Mouse (Mus musculus): ENCODE data around the gene Mmp10. TPM values are rescaled to one million over a fixed set of nuclear protein-coding genes. Genes with fewer than 3 reads are reported as not detected.

Gene Mmp10
- not detected in 2 replicates for polyA plus RNA-seq (2014; fragmentation: Nextera tagmentation; extraction: Ambion mirVana)

DNA sequence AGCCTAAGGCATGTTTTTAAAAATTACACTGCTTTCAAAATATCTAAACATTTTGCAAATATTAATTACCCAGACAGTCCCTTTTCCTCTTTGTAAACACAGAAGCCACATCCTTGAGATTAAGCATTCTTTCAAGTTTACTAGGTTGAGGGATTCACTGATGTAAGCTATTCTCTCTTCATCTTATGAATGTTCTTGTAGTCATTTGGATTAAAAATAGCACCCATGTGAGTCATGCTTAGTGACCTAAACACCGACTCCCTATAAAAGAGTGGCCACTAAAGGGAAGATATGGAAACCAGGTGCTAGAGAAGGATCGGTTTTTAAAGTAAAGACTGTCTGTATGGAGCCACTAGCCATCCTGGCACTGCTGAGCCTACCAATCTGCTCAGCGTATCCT is at the start of gene Mmp10:
Gene Mmp10, plus strand, starts transcription at position 302 of the 400 bp plus-strand sequence.
- no peak for ATAC-seq (ENCODE audit: low FRiP score)
- Histone ChIP-seq H3K27me3 (ENCODE audit: control insufficient read depth, insufficient read depth, low read length) (no peaks in the 10 kb centered on the region), H3K4me3 (ENCODE audit: low read depth, low read length) (no peak within 1 kb of the TSS), H3K4me2 (replicated peaks; ENCODE audit: low read depth, low read length) (no peak within 1 kb of the TSS), H3K9ac (ENCODE audit: low read depth, low read length) (no peak within 1 kb of the TSS), H3K27ac (ENCODE audit: low read depth, low read length) (no peak within 1 kb of the TSS), H3K9me3 (ENCODE audit: control insufficient read depth, low read length) (no peaks in the 10 kb centered on the region), H3K4me1 (replicated peaks; ENCODE audit: control insufficient read depth, insufficient read depth, low read length) (no peaks in the 10 kb centered on the region), H3K36me3 (ENCODE audit: control insufficient read depth, insufficient read depth, low read length) (no peaks in the 10 kb centered on the region)
- no peak for DNase-seq (ENCODE audit: low spot score)
- WGBS, result 94% methylated on average over 3 of the region's 3 CpGs

DNA sequence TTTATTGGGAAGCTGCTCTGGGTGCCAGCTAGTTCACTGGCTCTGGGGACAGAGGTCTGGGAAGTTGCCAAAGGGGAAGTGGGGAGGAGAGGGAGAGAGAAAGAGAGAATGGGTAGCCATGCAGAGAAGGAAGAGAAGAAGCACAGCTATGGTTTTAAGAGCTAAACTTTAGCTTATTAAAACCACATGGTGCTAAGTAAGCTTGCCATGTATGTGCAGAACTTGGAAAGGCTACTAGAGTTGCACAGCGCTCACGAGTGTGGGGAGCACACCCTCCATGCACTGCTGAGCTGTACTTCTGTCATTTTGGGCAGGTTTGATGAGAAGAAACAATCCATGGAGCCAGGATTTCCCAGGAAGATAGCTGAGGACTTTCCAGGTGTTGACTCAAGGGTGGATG is 48.9 kb upstream of the Mmp10 start:
- 73% methylated on average over 2 of the region's 2 CpGs for WGBS
- ATAC-seq (ENCODE audit: low FRiP score), result no peak
- H3K4me2 ChIP-seq (replicated peaks; ENCODE audit: low read depth, low read length), result no peak overlapping the region
- H3K4me1 ChIP-seq (replicated peaks; ENCODE audit: control insufficient read depth, insufficient read depth, low read length), result no peaks in the 10 kb centered on the region
- no peak overlapping the region for H3K4me3 ChIP-seq (ENCODE audit: low read depth, low read length)
- no peak overlapping the region for H3K27ac ChIP-seq (ENCODE audit: low read depth, low read length)
- no peak overlapping the region for H3K9ac ChIP-seq (ENCODE audit: low read depth, low read length)
- H3K9me3 ChIP-seq (ENCODE audit: control insufficient read depth, low read length), result no peaks in the 10 kb centered on the region
- no peak for DNase-seq (ENCODE audit: low spot score)
- H3K27me3 ChIP-seq (ENCODE audit: control insufficient read depth, insufficient read depth, low read length), result no peaks in the 10 kb centered on the region
- H3K36me3 ChIP-seq (ENCODE audit: control insufficient read depth, insufficient read depth, low read length), result no peaks in the 10 kb centered on the region

DNA sequence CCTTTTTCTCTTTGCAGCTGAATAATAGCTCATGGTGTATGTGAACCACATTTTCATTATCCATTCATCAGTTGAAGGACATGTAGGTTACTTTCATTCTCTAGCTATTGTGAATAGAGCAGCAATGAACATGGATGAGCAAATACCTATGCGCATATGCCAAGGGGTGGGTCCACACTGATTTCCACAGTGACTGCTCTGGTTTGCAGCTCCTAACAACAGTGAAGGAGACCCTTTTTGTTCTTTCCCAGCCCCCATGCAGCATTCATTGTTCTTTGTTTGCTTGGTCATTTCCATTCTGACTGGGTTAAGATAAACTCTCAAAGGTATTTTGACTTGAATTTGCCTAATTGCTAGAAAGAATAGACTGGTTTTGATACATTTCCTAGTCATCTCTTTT is 31.9 kb upstream of the Mmp10 start:
- no peaks in the 10 kb centered on the region for H3K36me3 ChIP-seq (ENCODE audit: control insufficient read depth, insufficient read depth, low read length)
- ATAC-seq (ENCODE audit: low FRiP score) (no peak), DNase-seq (ENCODE audit: low spot score) (no peak)
- H3K4me3 ChIP-seq (ENCODE audit: low read depth, low read length), result no peak overlapping the region
- H3K4me1 ChIP-seq (replicated peaks; ENCODE audit: control insufficient read depth, insufficient read depth, low read length), result no peaks in the 10 kb centered on the region
- H3K27ac ChIP-seq (ENCODE audit: low read depth, low read length), result no peak overlapping the region
- no peaks in the 10 kb centered on the region for H3K9me3 ChIP-seq (ENCODE audit: control insufficient read depth, low read length)
- H3K27me3 ChIP-seq (ENCODE audit: control insufficient read depth, insufficient read depth, low read length), result no peaks in the 10 kb centered on the region
- 84% methylated on average over 1 of the region's 1 CpGs for WGBS
- no peak overlapping the region for H3K9ac ChIP-seq (ENCODE audit: low read depth, low read length)
- no peak overlapping the region for H3K4me2 ChIP-seq (replicated peaks; ENCODE audit: low read depth, low read length)

DNA sequence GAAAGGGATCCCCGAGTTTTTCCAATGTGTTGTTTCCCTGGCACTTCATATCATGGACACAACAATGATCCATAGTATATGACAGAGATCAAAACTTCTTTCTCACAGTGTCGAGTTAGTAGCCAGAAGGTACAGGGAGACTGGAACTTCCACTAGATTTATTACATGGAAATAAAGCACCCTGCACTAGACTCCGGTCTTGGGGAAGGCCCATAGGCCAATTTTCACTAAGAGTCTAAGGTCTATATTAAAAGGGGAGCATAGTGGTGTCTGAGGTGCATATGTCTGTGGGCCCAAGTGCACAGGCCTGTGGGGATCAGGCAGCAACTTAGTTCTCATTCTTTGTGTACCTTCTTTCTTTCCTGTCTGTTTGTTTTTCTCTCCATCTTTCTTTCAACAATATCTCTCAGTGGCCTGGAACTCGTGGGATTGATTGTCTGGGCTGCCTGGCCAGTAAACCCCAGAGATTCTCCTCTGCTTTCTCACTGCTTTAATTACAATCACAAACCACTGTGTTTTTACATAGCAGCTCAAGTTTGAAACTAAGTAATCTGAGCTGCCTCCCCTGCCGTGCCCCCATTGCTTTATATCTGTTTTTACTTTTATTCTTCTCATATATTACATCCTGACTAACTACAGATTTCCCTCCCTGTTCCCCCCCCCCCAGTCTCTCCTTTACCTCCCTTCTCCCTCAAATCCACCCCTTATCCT is 18.3 kb upstream of the Mmp10 start:
- Histone ChIP-seq H3K4me2 (replicated peaks; ENCODE audit: low read depth, low read length) (no peak overlapping the region), H3K4me1 (replicated peaks; ENCODE audit: control insufficient read depth, insufficient read depth, low read length) (no peaks in the 10 kb centered on the region), H3K36me3 (ENCODE audit: control insufficient read depth, insufficient read depth, low read length) (no peaks in the 10 kb centered on the region), H3K4me3 (ENCODE audit: low read depth, low read length) (no peak overlapping the region), H3K9me3 (ENCODE audit: control insufficient read depth, low read length) (no peaks in the 10 kb centered on the region), H3K27ac (ENCODE audit: low read depth, low read length) (no peak overlapping the region), H3K9ac (ENCODE audit: low read depth, low read length) (no peak overlapping the region), H3K27me3 (ENCODE audit: control insufficient read depth, insufficient read depth, low read length) (no peaks in the 10 kb centered on the region)
- 64% methylated on average over 5 of the region's 5 CpGs for WGBS
- DNase-seq (ENCODE audit: low spot score) (no peak), ATAC-seq (ENCODE audit: low FRiP score) (no peak)

DNA sequence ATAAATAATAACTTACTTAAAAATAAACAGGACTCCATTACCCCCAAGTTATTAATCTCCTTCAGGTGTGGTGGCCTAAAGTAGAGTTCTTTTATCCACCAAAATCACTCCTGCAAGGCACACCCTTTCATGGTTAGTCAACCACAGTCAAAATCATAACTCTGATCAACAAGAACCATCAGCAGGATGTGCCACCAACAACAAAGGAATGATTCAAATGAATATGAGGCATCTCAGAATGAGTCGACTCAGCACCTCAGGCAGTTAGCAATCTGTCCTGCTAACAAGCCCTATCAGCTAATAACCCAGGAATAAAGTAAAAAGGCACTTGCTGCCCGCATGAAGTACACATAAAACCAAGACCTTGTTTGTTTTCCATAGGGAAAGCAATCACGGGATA is 1.0 kb upstream of the Mmp10 start:
- WGBS, result 90% methylated on average over 3 of the region's 3 CpGs
- H3K4me2 ChIP-seq (replicated peaks; ENCODE audit: low read depth, low read length), result no peak overlapping the region
- no peaks in the 10 kb centered on the region for H3K4me1 ChIP-seq (replicated peaks; ENCODE audit: control insufficient read depth, insufficient read depth, low read length)
- H3K4me3 ChIP-seq (ENCODE audit: low read depth, low read length), result no peak overlapping the region
- ATAC-seq (ENCODE audit: low FRiP score) (no peak), DNase-seq (ENCODE audit: low spot score) (no peak)
- H3K27ac ChIP-seq (ENCODE audit: low read depth, low read length), result no peak overlapping the region
- H3K27me3 ChIP-seq (ENCODE audit: control insufficient read depth, insufficient read depth, low read length), result no peaks in the 10 kb centered on the region
- H3K9me3 ChIP-seq (ENCODE audit: control insufficient read depth, low read length), result no peaks in the 10 kb centered on the region
- no peaks in the 10 kb centered on the region for H3K36me3 ChIP-seq (ENCODE audit: control insufficient read depth, insufficient read depth, low read length)
- H3K9ac ChIP-seq (ENCODE audit: low read depth, low read length), result no peak overlapping the region

DNA sequence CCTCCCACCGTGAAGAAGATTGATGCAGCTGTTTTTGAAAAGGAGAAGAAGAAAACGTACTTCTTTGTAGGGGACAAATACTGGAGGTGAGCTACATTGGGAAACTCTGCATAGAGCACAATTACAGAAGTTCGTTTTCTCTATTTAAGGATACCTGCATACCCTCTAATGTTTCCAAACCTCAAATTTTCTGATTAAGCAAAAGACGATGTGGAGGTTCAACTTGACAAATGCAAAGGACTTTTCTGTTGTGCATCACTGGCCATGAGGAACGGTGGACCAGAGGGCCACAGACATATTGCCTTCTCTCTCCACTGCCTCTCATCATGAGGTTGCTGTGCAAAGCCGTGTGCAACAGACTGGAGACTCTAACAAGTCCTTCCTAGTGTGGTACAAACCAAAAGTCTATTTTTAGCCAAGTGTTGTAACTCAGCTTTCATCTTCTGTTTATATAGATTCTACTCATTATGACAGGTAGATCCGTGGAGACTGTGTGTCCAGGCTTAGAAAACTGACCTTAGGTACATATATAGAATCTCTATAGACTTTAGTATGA is 5.2 kb downstream of the Mmp10 start:
- H3K4me3 ChIP-seq (ENCODE audit: low read depth, low read length), result no peak overlapping the region
- no peaks in the 10 kb centered on the region for H3K27me3 ChIP-seq (ENCODE audit: control insufficient read depth, insufficient read depth, low read length)
- H3K4me2 ChIP-seq (replicated peaks; ENCODE audit: low read depth, low read length), result no peak overlapping the region
- DNase-seq (ENCODE audit: low spot score) (no peak), ATAC-seq (ENCODE audit: low FRiP score) (no peak)
- H3K27ac ChIP-seq (ENCODE audit: low read depth, low read length), result no peak overlapping the region
- no peak overlapping the region for H3K9ac ChIP-seq (ENCODE audit: low read depth, low read length)
- no peaks in the 10 kb centered on the region for H3K4me1 ChIP-seq (replicated peaks; ENCODE audit: control insufficient read depth, insufficient read depth, low read length)
- H3K36me3 ChIP-seq (ENCODE audit: control insufficient read depth, insufficient read depth, low read length), result no peaks in the 10 kb centered on the region
- H3K9me3 ChIP-seq (ENCODE audit: control insufficient read depth, low read length), result no peaks in the 10 kb centered on the region
- WGBS, result 89% methylated on average over 7 of the region's 7 CpGs

DNA sequence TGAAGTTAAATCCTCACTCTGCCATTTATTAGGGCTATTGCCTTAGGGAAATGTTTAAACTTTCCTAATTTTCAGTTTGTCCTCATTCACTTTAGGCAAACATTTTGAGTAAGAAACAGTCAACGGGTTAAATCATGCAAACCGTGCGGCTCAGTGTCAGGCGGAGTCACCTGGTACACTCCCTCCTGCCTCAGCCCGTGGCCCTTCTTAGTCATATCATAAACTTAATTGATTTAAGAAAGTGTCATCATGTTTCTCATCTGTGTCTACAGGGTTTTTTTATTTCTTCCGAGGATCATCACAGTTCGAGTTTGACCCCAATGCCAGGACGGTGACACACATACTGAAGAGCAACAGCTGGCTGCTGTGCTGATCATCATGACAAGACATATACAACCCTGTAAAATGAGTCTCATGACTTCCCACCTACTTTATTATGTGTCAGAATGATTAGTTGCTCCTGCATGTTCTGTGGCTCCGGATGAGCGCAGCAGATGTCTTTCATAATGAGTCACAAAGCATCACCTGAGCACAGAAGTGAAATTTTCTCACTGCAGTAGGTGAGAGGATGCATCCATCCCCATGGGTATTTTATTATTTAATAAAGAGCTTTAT is 7.6 kb downstream of the Mmp10 start:
- no peak overlapping the region for H3K9ac ChIP-seq (ENCODE audit: low read depth, low read length)
- 91% methylated on average over 10 of the region's 10 CpGs for WGBS
- H3K4me3 ChIP-seq (ENCODE audit: low read depth, low read length), result no peak overlapping the region
- H3K27ac ChIP-seq (ENCODE audit: low read depth, low read length), result no peak overlapping the region
- H3K9me3 ChIP-seq (ENCODE audit: control insufficient read depth, low read length), result no peaks in the 10 kb centered on the region
- DNase-seq (ENCODE audit: low spot score) (no peak), ATAC-seq (ENCODE audit: low FRiP score) (no peak)
- H3K4me1 ChIP-seq (replicated peaks; ENCODE audit: control insufficient read depth, insufficient read depth, low read length), result no peaks in the 10 kb centered on the region
- no peaks in the 10 kb centered on the region for H3K36me3 ChIP-seq (ENCODE audit: control insufficient read depth, insufficient read depth, low read length)
- H3K4me2 ChIP-seq (replicated peaks; ENCODE audit: low read depth, low read length), result no peak overlapping the region
- H3K27me3 ChIP-seq (ENCODE audit: control insufficient read depth, insufficient read depth, low read length), result no peaks in the 10 kb centered on the region

DNA sequence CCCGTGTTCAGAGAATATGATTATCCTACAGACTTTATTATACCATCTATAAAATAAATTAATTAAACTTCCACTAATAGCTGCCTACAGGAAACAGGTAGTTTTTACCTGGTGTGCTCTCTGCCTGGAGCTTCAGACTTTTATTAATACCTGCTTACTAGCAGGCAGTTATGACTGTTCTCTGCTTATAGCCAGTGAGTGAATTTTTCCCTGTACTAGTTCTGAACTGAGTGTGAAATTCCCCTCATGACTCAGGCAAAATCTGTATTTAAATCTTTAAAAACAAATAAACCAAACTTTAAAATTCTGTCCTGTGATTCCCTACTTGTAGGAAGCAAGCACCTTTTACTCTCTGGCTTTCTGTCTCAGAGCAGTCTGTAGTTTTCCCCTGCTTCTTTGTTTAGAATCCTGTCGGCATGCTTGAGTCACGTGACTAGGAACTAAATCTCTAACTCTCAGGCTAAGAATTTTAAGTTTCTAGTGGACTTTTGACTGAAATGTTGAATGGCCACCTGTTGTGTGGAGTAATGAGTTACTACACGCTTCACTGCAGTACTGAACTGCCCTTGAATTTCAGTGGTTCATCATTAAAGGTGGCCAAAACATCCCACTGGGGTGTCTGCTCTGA is 15.9 kb downstream of the Mmp10 start:
- Histone ChIP-seq H3K4me2 (replicated peaks; ENCODE audit: low read depth, low read length) (no peak overlapping the region), H3K36me3 (ENCODE audit: control insufficient read depth, insufficient read depth, low read length) (no peaks in the 10 kb centered on the region), H3K27ac (ENCODE audit: low read depth, low read length) (no peak overlapping the region), H3K4me1 (replicated peaks; ENCODE audit: control insufficient read depth, insufficient read depth, low read length) (no peaks in the 10 kb centered on the region), H3K27me3 (ENCODE audit: control insufficient read depth, insufficient read depth, low read length) (no peaks in the 10 kb centered on the region), H3K9ac (ENCODE audit: low read depth, low read length) (no peak overlapping the region), H3K9me3 (ENCODE audit: control insufficient read depth, low read length) (no peaks in the 10 kb centered on the region), H3K4me3 (ENCODE audit: low read depth, low read length) (no peak overlapping the region)
- DNase-seq (ENCODE audit: low spot score), result no peak
- no peak for ATAC-seq (ENCODE audit: low FRiP score)
- WGBS, result 75% methylated on average over 4 of the region's 4 CpGs

Data from hindbrain, embryonic 11.5 days (tissue).